Mouse (Mus musculus) ovary, adult 18-20 months (tissue): ENCODE data around the gene Kcnh4.

Experiments
- DNase-seq: peaks from one replicate; pipeline ENCODE4 v3.0.0; 2022; ENCODE audit warnings: low spot score, mixed read lengths

The Kcnh4 gene

DNA sequence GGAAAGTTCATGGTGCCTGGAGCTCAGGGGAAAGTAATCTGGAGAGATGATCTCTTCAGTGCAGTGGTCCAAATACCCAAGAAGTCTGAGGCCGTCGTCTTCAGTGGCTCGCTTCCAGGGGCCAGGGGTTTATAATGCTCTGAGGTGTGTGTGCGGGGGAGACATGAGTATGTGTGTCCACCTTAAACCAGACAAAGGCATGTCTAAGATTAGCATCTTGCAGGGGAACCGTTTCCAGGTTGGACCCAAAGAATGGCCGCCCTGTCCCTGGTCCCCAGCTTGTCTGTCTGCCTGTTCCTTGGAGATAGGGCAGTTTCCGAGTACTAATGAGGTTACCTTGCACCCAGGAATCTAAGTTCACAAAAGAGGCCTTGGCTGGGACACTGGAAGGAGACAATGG is 3.1 kb upstream of the Kcnh4 start, which contains the start of gene Hcrt:
Gene Hcrt, minus strand, starts transcription at position 101 of the 400 bp plus-strand sequence.
- no peak for DNase-seq

DNA sequence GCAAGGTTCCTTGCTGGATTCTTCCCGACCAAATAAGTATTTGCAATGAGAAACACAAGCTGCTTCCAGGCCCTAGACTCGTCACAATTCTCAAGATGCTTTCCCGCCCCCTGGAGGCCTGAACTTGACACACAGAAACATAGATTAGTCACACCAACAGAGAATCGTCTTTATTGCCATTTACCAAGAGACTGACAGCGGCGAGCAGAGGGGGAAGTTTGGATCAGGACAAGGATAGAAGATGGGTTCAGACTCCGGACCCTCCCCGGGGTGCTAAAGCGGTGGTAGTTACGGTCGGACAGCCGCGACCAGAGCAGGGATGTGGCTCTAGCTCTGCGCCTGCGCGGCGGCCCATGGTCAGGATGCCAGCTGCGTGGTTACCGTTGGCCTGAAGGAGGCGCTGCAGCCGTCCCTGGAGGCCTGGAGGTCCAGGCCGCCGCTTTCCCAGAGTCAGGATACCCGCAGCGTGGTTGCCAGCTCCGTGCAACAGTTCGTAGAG is 1.9 kb upstream of the Kcnh4 start:
- peak; percentile 62 for DNase-seq

DNA sequence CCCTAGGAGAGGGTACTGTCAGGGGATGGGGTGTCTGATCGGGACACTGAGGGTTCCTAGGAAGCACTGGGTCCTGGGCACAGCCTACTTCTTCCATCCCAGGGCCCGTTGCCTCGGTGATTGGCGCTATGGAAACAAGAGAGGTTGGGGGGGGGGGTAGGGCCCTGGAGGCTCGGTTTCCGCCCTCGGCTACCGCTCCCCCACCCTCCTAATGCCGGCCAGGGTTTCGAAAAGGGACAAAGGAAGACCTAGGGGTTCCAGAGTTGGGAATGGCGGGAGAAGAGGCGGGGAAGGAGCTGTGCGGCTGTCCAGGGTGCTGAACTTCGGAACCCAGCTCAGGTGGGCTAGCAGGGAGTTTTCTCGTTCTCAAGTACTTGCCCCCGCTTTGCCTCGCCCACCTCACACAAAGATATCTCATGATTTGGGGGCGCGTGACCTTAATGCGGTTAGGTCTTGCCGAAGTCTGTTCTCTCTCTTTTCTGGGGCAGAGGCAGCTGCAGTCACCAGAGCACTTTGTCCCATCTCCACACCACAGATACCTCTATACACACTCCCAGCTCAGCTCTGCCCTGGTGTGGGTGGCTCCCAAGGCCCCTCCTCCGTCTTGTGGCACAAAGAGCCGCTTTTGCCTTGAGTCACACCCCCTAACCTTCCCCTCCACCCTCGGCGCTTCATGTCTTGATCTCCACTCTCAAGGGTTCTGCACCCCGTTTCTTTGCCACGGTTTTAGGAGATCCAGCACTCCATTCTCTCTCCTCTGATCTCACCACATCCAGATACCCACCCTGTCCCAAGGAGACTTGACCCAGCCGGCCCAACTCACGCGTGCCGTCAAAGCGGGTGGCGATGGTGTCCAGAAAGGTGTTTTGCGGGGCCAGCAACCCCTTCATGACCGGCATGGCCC is 783 bp downstream of the Kcnh4 start:
- no peak for DNase-seq

DNA sequence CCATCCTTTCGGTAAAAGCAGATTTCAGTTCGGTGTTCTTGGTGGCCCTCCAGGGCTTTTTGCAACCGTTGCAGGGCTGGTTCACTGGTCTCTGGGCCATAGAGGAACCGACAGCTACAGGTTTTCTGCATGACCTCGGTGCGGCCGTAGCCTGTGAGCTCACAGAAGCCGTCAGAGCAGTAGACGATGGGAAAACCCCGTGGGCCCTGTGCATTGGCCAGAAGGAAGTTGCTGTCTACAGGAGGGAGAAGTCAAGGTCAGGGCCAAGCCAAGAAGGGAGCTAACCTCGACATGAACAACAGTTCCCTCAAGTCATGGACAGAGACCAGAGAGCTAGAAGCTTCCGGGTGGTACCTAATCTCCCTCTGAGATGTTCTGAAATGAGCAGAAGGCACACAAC is 2.2 kb downstream of the Kcnh4 start:
- no peak for DNase-seq

DNA sequence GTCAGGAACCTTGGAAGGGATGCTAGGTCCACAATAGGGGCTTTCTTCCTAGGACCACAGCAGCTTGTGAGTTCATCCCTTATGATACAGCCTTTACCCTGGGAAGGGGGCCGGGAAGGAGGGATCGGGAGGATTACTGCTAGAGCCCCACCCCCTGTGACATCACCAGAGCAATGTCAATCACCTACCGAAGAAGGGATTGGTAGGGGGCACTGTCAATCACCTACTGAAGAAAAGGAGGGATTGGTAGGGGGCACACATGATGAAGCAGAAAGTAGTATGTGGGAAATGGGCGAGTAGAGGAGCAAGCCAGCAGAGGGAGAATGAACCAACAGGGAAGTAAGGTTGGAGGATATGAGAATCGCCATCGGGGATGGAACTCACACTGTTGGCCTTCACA is 3.3 kb downstream of the Kcnh4 start:
- no peak for DNase-seq

DNA sequence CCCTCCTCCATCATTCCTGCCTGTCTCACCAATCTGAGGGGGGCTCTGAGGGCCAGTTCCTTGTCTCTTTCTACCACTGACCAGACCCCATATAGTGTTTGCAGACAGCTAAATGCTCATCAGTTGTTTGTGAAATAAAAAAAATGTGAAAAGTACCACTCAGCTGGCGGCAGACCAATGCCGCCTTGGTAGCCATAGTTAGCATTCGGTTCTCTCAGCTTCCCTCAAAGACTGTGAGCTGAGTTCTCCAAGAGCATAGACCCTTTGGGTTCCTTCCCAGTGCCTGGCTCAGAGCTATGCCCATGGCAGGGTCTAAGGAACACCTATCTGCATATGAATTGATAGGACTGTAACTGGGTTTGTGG is 5.1 kb downstream of the Kcnh4 start:
- DNase-seq: no peak

DNA sequence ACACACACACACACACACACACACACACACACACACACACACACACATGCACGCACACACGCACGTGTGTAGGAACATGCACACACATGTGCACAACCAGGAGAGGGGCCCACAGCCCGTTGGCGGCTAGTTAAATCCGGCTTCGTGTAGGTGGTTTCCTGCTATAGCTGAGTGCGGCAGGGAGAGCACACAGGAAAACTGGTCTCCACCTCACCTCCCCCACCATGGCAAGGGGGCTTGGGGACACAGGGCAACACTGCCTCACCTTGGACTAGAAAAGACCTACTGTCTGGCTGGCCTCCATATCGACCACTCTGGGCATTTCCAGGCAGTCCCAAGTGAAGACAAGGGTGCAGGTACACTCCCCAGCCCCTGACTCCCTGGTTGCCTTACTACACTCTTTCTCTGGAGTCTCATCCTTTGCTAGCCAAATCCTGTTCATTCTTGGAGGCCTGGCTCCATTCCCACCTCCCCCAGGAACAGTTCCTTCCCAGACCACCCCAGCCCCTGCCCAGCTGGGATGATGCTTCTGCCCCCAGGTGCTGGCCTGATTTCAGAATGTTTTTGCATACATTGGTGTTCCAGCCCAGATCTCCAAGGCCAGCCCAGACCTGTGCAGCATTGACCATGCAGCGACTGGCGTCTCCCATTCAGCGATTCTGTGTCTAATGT is 5.6 kb downstream of the Kcnh4 start:
- DNase-seq: no peak

DNA sequence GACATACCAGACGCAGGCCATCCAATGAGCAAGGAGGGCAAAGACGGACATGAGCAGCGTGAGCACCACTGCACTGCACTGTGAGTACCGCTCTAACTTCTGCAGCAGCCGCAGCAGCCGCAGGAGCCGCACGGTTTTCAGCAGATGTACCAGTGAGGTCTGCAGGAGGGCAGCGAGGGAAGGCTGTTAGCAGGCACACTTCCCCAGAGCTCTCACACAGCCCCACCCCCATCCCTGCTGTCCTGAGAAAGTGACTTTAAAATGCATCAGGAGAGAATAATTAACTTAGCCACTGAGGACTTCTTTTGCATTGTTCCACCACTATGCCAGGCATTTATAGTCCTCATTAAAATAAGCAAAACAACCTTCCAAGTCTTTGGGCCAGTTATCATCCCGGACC is 7.4 kb downstream of the Kcnh4 start:
- DNase-seq: no peak

DNA sequence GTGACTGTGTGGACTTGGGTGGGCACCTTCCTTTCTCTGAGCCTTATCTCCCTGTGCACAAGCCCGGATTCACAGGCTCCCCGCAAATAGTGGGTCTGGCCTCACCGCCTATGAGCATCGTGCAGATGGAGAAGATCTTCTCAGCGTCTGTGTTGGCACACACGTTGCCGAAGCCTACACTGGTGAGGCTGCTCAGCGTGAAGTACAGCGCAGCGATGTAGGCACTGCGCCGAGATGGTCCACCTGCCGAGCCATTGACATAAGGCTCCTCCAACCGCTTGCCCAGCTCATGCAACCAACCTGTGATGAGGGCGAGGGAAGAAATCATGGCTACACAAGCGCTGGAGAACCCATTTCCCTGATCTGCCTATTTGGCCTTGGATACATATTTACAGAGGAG is 9.6 kb downstream of the Kcnh4 start:
- DNase-seq: no peak

DNA sequence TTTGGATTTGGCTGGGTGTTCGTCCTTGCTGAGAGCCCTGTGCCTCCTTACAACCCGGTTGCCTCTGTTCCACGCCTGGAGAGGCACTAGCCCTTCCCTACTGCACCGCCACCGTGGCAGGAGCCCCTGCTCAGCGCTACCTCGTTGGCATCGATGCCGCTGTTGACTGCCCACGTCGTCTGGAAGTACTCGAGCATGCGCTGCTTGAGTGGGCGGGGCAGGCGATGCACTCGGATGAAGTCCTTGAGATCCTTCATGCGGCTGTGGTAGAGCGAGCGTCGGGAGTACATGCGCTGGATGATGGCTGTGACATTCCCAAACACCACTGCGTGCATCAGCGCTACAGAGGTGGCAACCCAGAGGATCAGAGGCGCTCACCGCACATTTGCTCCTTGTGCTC is 10.3 kb downstream of the Kcnh4 start:
- DNase-seq: no peak

DNA sequence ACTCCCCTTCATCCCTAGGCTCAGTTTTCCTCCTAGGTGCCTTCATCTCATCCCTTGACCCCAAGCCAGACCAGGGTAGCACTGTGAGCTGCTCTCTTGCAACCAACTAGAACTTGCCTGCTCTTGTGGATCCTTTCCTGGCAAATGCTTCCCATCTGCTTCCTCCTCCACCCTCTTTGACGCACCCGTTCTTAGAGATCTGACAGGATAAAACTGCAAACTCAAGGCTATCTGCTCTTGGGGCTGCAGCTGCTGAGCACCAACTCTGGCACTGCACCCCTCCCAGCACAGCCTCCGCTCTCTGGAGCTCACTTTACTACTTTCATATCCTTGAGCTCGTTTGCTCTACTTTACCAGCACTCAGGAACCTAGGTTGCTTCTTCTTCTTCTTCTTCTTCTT is 11.1 kb downstream of the Kcnh4 start:
- DNase-seq: no peak

DNA sequence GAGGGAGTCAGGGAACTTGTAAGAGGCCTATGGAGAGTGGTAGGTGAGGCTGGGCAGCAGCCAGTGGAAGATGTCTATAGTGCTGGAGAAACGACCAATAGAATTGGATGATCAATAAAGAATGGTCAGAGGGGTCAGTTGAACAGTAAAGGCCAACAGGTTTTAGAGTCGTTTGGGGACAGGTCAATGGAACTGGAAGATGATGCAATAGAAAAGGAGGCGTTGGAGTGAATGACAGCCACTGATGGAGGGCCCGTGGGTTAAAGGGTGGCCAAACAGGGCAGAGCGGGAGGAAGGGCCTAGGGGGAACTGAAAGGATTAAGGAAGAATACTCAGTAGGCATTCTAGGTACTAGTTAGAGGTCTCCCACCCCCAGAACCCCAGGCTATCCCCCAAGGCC is 12.6 kb downstream of the Kcnh4 start:
- DNase-seq: no peak

DNA sequence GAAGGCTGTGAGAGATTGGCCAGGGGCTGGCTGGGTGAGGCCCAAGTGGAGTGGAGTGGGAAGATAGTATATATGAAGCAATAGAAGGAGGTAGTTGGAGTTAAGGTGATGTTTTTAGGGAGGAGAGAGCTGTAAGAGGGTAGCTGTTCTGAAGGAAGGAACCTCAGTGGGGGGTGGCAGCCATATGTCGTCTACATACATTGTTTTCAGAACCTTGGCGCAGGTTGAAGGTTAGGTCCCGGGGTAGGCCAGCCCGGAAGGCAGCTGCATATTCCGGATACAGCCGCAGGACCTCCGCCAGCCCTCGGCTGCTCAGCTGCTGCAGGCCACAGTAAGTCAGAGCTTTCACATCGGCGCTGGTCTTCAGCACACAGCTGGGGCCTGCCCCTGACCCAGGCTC is 13.2 kb downstream of the Kcnh4 start:
- DNase-seq: no peak

DNA sequence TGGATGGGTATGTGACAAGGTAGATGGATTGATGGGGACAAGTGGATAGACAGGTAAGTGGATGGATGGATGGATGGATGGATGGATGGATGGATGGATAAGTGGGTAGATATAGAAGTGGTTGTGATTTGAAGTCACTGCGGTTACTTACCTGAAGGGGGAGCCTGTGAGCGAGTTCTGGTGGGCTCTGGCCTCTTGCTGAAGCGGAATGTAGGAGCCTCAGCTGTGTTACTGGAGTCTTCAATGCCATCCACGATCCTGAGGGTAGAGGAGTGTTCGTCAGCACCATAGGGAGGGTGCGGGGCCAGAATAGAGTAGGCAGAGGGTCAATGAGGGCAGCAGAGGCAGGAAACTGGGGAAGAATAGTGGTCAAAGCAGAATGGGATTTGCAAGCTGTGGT is 14.7 kb downstream of the Kcnh4 start:
- DNase-seq: no peak

DNA sequence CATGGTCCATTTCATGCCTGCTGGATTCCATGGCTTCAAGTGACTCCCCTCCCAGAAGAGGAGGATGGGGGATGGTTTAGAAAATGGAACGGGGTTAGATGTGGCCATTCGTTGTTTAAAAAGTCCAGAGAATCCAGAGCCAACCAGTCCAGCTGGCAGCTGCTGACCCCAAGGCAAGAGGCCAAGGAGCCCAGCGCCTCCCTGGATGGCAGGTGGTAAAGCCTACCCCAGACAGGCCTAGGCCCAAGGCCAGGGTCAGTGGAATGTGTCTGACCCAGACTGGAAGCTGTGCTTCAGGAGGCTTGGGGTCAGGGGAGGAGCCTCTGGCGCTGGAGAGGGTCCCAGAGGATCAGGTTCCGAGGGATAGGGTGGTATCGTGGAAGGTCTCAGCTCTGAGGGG is 18.4 kb downstream of the Kcnh4 start:
- no peak for DNase-seq

DNA sequence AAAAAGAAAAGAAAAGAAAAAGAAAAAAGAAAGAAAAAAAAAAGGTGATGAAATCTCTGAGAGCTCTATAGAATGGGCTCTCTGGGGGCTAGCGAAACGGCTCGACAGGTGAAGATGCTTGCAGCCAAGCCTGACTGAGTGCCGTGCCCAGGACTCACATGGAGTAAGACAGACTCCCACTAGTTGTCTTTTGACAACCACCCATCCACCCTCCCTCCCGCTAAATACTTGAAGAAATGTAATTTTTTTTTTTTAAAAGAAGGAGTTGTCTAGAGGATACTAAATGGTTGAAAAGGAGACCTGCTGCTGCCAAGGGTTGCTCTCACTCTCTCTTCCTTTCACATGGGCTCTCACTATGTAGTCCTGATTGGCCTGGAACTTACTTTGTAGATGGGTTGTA is 21.0 kb downstream of the Kcnh4 start:
- no peak for DNase-seq

DNA sequence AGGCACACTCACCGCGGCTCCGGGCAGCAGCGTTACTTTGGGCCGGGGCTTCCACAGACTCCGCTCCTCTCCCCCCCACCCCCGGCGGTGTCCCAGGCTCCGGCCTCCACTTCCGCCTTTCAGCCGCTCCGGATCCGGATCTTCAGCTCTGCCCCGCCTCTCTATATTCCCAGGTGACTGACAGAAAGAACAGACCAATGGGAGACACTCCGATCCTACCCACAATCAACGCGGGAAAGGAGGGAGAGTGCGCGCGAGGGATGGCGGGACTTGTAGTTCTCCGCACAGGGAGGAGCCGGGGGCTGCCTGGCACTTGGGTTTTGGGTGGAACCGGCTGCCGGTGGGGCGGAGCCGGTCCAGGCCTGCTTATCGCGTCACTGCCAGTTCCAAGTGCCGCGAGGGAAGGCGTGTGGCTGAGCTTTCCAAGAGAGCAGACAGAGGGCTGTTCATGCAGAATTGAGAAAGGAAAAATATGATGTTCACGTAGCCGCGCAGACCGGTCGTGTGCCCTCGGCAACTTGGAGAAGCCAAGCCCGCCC is 21.6 kb downstream of the Kcnh4 start, which contains the start of gene Rab5c:
Gene Rab5c, minus strand, starts transcription at position 150 of the 539 bp plus-strand sequence.
- DNase-seq: peak; percentile 99

DNA sequence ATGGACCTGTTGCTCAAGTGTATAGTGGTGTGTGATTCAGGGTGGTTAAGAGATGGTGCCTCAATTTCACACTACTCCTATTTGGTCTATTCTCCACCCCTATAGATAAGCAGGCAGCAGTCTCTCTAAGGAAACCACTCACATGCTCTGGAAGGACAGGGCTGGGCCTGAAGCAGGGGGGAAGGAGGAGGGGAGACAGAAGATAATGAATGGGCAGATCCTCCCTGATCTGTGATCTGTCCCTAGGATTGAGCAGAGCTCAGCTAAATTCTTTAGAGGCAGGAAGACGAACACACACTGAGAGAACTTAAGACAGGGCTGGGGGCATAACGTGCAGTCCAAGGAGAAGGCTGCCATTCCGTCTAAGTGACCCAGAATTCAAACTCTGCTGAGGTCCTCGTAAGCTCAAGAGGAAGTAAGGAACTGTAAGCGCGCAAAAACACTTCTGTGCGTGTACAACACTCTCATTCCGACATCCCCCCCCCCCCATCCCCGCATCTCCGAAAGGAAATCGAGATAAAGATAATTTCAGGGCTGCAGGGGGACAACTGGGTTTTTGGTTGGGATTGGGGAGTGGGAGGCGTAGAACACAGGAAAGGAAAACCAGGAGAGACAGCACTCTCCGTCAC is 22.5 kb downstream of the Kcnh4 start:
- no peak for DNase-seq

DNA sequence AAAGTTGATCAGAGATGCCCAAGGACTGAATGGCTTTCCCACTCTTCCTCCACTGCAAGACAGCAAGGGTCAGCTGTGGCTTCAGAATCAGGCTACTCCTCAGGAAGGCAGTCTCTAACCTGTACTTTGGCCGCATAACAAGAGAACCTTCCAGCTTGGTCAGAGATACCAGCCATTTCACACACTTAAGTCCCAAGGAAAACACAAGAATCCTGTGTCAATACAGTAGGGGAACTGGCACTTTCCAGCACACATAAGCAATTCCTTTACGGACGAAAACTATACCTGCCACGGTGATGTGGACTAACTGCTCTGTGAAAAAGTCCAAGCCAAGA is 23.0 kb downstream of the Kcnh4 start:
- no peak for DNase-seq

DNA sequence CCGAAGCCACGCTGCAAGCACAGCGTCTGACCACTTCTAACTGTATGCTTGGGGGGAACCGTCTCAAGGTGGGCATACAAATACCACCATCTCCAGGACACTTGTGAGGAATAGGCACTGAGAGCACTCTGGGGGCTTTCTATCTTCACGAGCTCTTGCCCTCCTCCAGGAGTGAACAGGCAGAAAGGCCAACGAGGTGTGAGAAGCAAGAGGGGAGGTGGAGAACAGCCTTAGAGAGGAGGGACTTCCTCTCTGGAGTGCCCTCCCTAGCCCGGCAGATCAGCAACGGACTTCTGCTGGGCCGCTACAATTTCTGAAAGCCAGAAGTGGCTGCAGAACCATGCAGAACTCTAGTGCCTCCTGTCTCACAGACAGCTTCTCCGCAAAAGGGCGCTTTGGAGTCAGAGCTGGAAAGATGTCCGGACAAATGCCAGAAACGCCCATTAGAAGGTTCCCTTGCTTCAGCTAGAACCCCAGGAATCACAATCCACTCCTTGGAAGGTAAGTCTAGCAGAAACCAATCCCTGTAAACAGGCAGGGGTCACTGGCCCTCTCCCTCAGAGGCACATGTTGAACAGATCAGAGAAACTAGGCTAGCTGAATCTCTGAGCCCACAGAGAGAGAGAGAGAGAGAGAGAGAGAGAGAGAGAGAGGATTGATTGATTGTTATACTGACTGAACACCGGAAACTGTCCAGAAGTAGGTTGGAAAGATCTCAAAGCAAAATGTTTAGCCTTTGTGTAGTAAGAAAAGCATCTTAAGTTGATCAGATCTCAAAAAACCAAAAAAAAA is 23.6 kb downstream of the Kcnh4 start:
- no peak for DNase-seq

DNA sequence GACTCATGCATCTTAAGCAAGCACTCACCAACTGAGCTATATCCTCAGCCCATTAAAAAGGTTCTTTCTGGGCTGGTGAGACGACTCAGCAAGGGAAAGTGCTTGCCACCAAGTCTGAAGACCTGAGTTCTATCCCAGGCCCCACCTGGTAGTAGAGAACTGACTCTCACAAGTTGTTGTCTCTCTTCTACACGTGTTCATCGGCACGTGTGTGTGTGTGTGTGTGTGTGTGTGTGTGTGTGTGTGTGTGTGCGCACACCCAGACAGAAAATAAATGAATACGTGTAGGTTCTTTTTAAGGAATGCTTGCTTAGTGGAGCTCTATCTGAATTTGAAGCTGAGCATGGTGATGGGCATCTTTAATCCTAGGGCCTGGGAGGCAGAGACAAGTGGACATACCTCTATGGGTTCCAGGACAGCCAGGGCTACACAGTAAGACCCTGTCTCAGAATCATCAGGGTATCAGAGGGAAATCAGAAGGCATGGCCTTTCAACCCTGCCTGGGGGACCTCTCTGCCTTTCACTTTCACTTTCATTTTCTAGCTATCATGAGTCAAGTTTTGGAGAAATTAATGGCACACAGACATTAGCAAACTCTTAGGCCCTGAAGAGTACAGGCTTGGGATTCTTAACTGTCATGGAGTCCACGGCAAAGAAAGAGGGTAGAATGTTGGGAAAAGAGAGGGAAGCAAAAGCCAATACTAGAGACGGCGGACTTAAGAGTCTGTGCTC is 24.4 kb downstream of the Kcnh4 start:
- DNase-seq: no peak
